Mouse (Mus musculus) CH12.LX (cell line): ENCODE results near the gene Trim80. TPM values are rescaled to one million over a fixed set of nuclear protein-coding genes. Genes with fewer than 3 reads are reported as not detected.

Experiments used
- DNase-seq: peaks from one replicate; pipeline ENCODE4 v3.0.0-alpha.2; 2013; ENCODE audit errors: extremely low read depth
- H3K27ac ChIP-seq: 2 replicates; pipeline ENCODE4 v1.5.1; 2012; ENCODE audit warnings: low read depth, mild to moderate bottlenecking, control low read depth, moderate library complexity; ENCODE audit not compliant: insufficient read depth
- H3K27me3 ChIP-seq: replicated peaks from 2 replicates; pipeline ENCODE3; 2012; ENCODE audit warnings: inconsistent platforms
- H3K36me3 ChIP-seq, 2 experiments: replicated peaks in 1 of 2; 2 replicates each; pipeline versions ENCODE3 to v1.6.1; 2012; ENCODE audit warnings: inconsistent platforms in 1 of 2, low read length in 1 of 2, mild to moderate bottlenecking in 1 of 2, mixed read lengths in 1 of 2, moderate library complexity in 1 of 2; ENCODE audit not compliant: control insufficient read depth in 1 of 2, insufficient read depth in 1 of 2
- H3K4me1 ChIP-seq, 2 experiments: 2 replicates each; pipeline ENCODE4 v1.6.1; 2012; ENCODE audit warnings: inconsistent platforms in 1 of 2, moderate library complexity in 1 of 2; ENCODE audit not compliant: insufficient read depth in 2 of 2, control insufficient read depth in 1 of 2
- H3K4me2 ChIP-seq: 2 replicates; pipeline ENCODE4 v1.6.1; 2012; ENCODE audit warnings: low read depth, mild to moderate bottlenecking, control low read depth; ENCODE audit not compliant: poor library complexity, insufficient read depth, severe bottlenecking
- H3K4me3 ChIP-seq, 3 experiments: fragments of 150-350 bp in 1 of 3; sonication (generic) in 1 of 3; replicated peaks in 1 of 3; 2 replicates each; pipeline versions ENCODE3 to v1.5.1; 2011 to 2012; ENCODE audit warnings: low read depth in 2 of 3, low read length in 2 of 3, mild to moderate bottlenecking in 2 of 3, moderate library complexity in 2 of 3, control low read depth in 1 of 3, improper control_type of control experiment in 1 of 3, inconsistent platforms in 1 of 3, mixed read lengths in 1 of 3; ENCODE audit not compliant: poor library complexity in 1 of 3
- H3K79me2 ChIP-seq: replicated peaks from 2 replicates; pipeline ENCODE4 v1.6.1; 2012; ENCODE audit warnings: mild to moderate bottlenecking, moderate library complexity; ENCODE audit not compliant: control insufficient read depth, poor library complexity, insufficient read depth, severe bottlenecking; ENCODE audit errors: extremely low read depth
- H3K9ac ChIP-seq: 2 replicates; pipeline ENCODE4 v1.6.1; 2012; ENCODE audit warnings: low read depth, mild to moderate bottlenecking, control low read depth, moderate library complexity; ENCODE audit not compliant: insufficient read depth
- H3K9me3 ChIP-seq: replicated peaks from 2 replicates; pipeline ENCODE3; 2012; ENCODE audit warnings: low read length, inconsistent platforms, mixed read lengths
- BHLHE40 ChIP-seq: IDR thresholded peaks from 2 replicates; pipeline ENCODE4 v1.6.1; 2011; ENCODE audit warnings: mild to moderate bottlenecking, low read depth, low read length, improper control_type of control experiment
- CHD1 ChIP-seq: IDR thresholded peaks from 2 replicates; pipeline ENCODE4 v1.6.1; 2012; ENCODE audit warnings: low read depth, low read length, improper control_type of control experiment, inconsistent platforms
- CTCF ChIP-seq, 2 experiments: IDR thresholded peaks in 1 of 2; conservative IDR thresholded peaks in 1 of 2; 2 replicates each; pipeline ENCODE4 v1.5.1; 2011 to 2012; ENCODE audit warnings: low read depth in 2 of 2, low read length in 2 of 2, improper control_type of control experiment in 1 of 2, inconsistent platforms in 1 of 2, mild to moderate bottlenecking in 1 of 2, moderate library complexity in 1 of 2
- ELF1 ChIP-seq: IDR thresholded peaks from 2 replicates; pipeline ENCODE4 v1.6.1; 2014; ENCODE audit warnings: low read depth, mild to moderate bottlenecking, inconsistent platforms, low read length, improper control_type of control experiment
- EP300 ChIP-seq: IDR thresholded peaks from 2 replicates; pipeline ENCODE4 v1.6.1; 2011; ENCODE audit warnings: low read length, improper control_type of control experiment
- MAX ChIP-seq: IDR thresholded peaks from 2 replicates; pipeline ENCODE4 v1.6.1; 2011; ENCODE audit warnings: low read length, improper control_type of control experiment
- MXI1 ChIP-seq: IDR thresholded peaks from 2 replicates; pipeline ENCODE4 v1.6.1; 2011; ENCODE audit warnings: mild to moderate bottlenecking, low read depth, low read length, improper control_type of control experiment
- MYC ChIP-seq: IDR thresholded peaks from 2 replicates; pipeline ENCODE4 v1.6.1; 2011; ENCODE audit warnings: low read depth, mild to moderate bottlenecking, improper control_type of control experiment, low read length
- NELFE ChIP-seq: IDR thresholded peaks from 2 replicates; pipeline ENCODE4 v1.6.1; 2011; ENCODE audit warnings: low read depth, low read length, improper control_type of control experiment
- PAX5 ChIP-seq: IDR thresholded peaks from 2 replicates; pipeline ENCODE4 v1.6.1; 2012; ENCODE audit warnings: low read length, inconsistent platforms, mixed read lengths
- RAD21 ChIP-seq: IDR thresholded peaks from 2 replicates; pipeline ENCODE4 v1.6.1; 2011; ENCODE audit warnings: low read depth, mild to moderate bottlenecking, low read length, improper control_type of control experiment, moderate library complexity
- RCOR1 ChIP-seq: conservative IDR thresholded peaks from 2 replicates; pipeline ENCODE4 v1.6.1; 2012; ENCODE audit warnings: low read depth, mild to moderate bottlenecking, inconsistent platforms, low read length, improper control_type of control experiment
- SIN3A ChIP-seq: IDR thresholded peaks from 2 replicates; pipeline ENCODE4 v1.6.1; 2012; ENCODE audit warnings: low read length, improper control_type of control experiment, inconsistent platforms
- SMC3 ChIP-seq: IDR thresholded peaks from 2 replicates; pipeline ENCODE4 v1.6.1; 2011; ENCODE audit warnings: low read depth, low read length, improper control_type of control experiment
- TCF12 ChIP-seq: IDR thresholded peaks from 2 replicates; pipeline ENCODE4 v1.6.1; 2014; ENCODE audit warnings: low read depth, mild to moderate bottlenecking, inconsistent platforms, low read length, improper control_type of control experiment
- UBTF ChIP-seq: IDR thresholded peaks from 2 replicates; pipeline ENCODE4 v1.6.1; 2012; ENCODE audit warnings: low read depth, mild to moderate bottlenecking, inconsistent platforms, low read length, improper control_type of control experiment, moderate library complexity
- ZNF384 ChIP-seq: IDR thresholded peaks from 2 replicates; pipeline ENCODE4 v1.6.1; 2012; ENCODE audit warnings: low read depth, low read length, improper control_type of control experiment, inconsistent platforms
- dilution Hi-C: fragments of 300-500 bp; cut with MboI; formaldehyde crosslinking; loops from 2 replicates; pipeline ENCODE4 v1.14.3; 2020; ENCODE audit warnings: low sequenced_read_pairs; ENCODE audit not compliant: extremely low pct_unique_long_range_greater_than_20kb, extremely low pct_ligation_motif_present
- in situ Hi-C: fragments of 300-500 bp; cut with MboI; formaldehyde crosslinking; loops from 3 replicates; pipeline ENCODE4 v1.14.3; 2019; ENCODE audit warnings: low sequenced_read_pairs, low pct_ligation_motif_present, low pct_unique_long_range_greater_than_20kb, mixed read lengths
- polyA plus RNA-seq: library from polyadenylated mRNA; unstranded; fragments of >175 nt; gene quantifications from 2 replicates; pipeline ENCODE4 v1.2.1, GENCODE M21; 2012; ENCODE audit warnings: low read depth; ENCODE audit not compliant: insufficient read length
- total RNA-seq, 2 experiments: library from RNA; depleted of rRNA; stranded (reverse); fragments of 300-350 nt in 1 of 2; fragments of >200 nt in 1 of 2; gene quantifications; 2 replicates each; pipeline ENCODE4 v1.2.3; 2012 to 2014

Gene Trim80
- total and polyA plus RNA-seq, 3 experiments, result not detected

DNA sequence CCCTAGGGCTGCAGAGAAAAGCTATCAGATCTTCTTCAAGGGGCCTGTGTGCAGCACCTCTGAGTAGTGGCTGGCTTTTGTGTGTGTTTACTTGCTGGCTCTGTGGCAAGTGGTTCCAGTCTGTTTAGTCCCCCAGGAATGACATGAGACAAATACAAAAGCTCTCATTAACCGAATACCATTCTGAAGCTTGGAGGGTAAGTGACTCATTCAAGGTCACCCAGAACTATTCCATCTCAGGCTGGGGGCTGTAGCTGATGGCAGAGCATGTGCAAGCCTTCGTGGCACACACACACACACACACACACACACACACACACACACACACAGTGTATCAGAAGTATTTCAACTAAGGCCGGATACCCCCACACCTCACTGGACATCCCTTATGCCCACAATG, 40.2 kb upstream of the Trim80 start:
- in situ Hi-C loops, result no loop called here
- 0 out of 2 replicates have a peak, but pooled peaks cover 2% of the 10 kb centered on the region for H3K79me2 ChIP-seq
- H3K4me1 ChIP-seq, result peaks cover 6 to 13% of the 10 kb centered on the region in 2 experiments; a peak in 3 of 4 replicates
- peaks cover 0 to 1% of the 10 kb centered on the region in 2 experiments for H3K36me3 ChIP-seq
- no peak overlapping the region for H3K9ac ChIP-seq
- H3K27ac ChIP-seq, result no peak overlapping the region
- no peak for DNase-seq
- TF ChIP-seq SIN3A, result no peak
- TF ChIP-seq EP300, result no peak
- TF ChIP-seq UBTF, result no peak
- no peak for TF ChIP-seq MAX
- TF ChIP-seq RAD21, result no peak
- TF ChIP-seq ZNF384, result no peak
- TF ChIP-seq ELF1, result no peak
- no peak for TF ChIP-seq BHLHE40
- TF ChIP-seq SMC3, result no peak
- TF ChIP-seq TCF12, result no peak
- no peak for TF ChIP-seq MXI1
- TF ChIP-seq MYC, result no peak
- TF ChIP-seq CTCF (conservative IDR thresholded peaks at IDR 0.05 in 1 of 2, IDR thresholded peaks at IDR 0.05 in 1 of 2; ENCODE audit: low read depth in 2 of 2, low read length in 2 of 2), result no peak
- TF ChIP-seq RCOR1, result no peak
- TF ChIP-seq PAX5, result no peak
- TF ChIP-seq, all 38 proteins: peak for 0
- Histone ChIP-seq H3K4me2 (no peak overlapping the region), H3K27me3 (peaks cover 48% of the 10 kb centered on the region), H3K9me3 (no peaks in the 10 kb centered on the region), H3K4me3 (no peak overlapping the region)
- dilution Hi-C loops, result no loop called here

- H3K27me3 ChIP-seq, result peaks cover 42% of the 10 kb centered on the region
- H3K4me3 ChIP-seq, result no peak overlapping the region
- dilution Hi-C loops (no loop called here), in situ Hi-C loops (no loop called here)
- H3K27ac ChIP-seq, result no peak overlapping the region
- 0 out of 2 replicates have a peak, but pooled peaks cover 2% of the 10 kb centered on the region for H3K79me2 ChIP-seq
- peaks cover 0 to 8% of the 10 kb centered on the region in 2 experiments for H3K36me3 ChIP-seq
- H3K9ac ChIP-seq, result no peak overlapping the region
- TF ChIP-seq MXI1 (no peak), CHD1 (no peak), RAD21 (no peak), NELFE (no peak)
- peaks cover 6 to 20% of the 10 kb centered on the region in 2 experiments; a peak in 3 of 4 replicates for H3K4me1 ChIP-seq
- no peaks in the 10 kb centered on the region for H3K9me3 ChIP-seq
- H3K4me2 ChIP-seq, result no peak overlapping the region
- DNase-seq, result no peak
Measured at GRCm38 (mm10) chr11:115400630-115401391, 39.5 kb upstream of the Trim80 start.
